Mouse (Mus musculus): ENCODE data around the gene Clcc1.

DNA sequence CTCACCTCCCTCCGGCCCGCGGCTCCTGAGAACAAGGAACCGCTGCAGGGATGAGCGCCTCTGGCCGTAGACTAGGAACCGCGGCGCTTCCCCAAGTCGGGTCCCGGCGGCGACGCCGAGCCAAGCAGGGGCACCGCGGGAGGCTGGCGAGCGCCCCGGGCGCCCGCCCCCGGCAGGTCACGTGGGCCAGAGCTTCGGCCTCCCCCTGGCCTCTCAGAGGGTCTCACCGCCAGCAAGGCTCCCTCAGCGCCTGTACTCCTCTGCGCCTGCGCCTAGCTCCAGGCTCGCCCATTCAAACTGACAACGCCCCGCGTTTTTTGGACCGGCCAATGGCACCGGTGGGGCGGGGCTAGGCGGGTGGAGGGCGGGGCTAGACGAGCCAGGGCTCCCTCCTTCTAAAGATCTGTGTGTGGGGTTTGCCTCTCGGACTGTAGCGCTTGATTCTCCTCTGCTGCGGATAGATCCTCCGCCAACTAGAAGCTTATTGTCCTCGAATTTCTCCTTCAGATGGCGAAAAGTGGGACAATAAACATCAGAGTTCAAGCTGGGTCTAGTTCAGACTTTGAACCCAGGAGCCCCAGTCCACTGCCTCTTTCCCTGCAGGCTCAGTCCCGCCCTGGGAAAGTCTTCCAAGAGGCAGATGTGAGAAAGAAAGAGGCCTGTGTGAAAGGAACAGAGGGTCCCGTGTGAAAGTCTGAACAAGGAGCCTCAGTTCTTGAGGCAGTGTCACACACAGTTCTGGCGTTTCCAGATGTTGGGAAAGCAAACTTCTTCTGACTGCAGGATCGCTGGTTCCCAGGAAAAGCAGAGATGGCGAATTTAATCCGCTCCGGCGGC is 68.5 kb downstream of the Clcc1 start, which contains the start of gene Gpsm2:
- no peak for TF ChIP-seq CTCF (IDR thresholded peaks at IDR 0.05; ENCODE audit: low read depth, low read length)
- TF ChIP-seq POLR2A (IDR thresholded peaks at IDR 0.05; ENCODE audit: insufficient read depth, low read length), result peak; percentile 81
- TF ChIP-seq EP300 (IDR thresholded peaks at IDR 0.05; ENCODE audit: insufficient read depth, low read depth, low read length), result no peak
